Mouse (Mus musculus) heart, embryonic 10.5 days (tissue): ENCODE results near the gene Kcnk3. TPM values are rescaled to one million over a fixed set of nuclear protein-coding genes. Genes with fewer than 3 reads are reported as not detected.
A peak's percentile ranks its signal among the peaks of the same experiment; 100 is the strongest.

Source experiments
- DNase-seq: peaks from one replicate; pipeline ENCODE4 v3.0.0-alpha.2; 2017; ENCODE audit warnings: low spot score
- H3K27ac ChIP-seq: fragments of 300-500 bp; sonication (generic); 2 replicates; pipeline ENCODE4 v1.5.1; 2016; ENCODE audit warnings: mild to moderate bottlenecking
- H3K27me3 ChIP-seq: fragments of 300-500 bp; sonication (generic); 2 replicates; pipeline ENCODE4 v1.6.1; 2016; ENCODE audit warnings: mild to moderate bottlenecking; ENCODE audit not compliant: poor library complexity, insufficient read depth, severe bottlenecking
- H3K36me3 ChIP-seq: fragments of 300-500 bp; sonication (generic); 2 replicates; pipeline ENCODE4 v1.6.1; 2016; ENCODE audit warnings: mild to moderate bottlenecking, moderate library complexity
- H3K4me1 ChIP-seq: fragments of 300-500 bp; sonication (generic); 2 replicates; pipeline ENCODE4 v1.6.1; 2016; ENCODE audit warnings: mild to moderate bottlenecking
- H3K4me3 ChIP-seq: fragments of 300-500 bp; sonication (generic); 2 replicates; pipeline ENCODE4 v1.5.1; 2016; ENCODE audit warnings: mild to moderate bottlenecking, moderate library complexity
- H3K9me3 ChIP-seq: fragments of 300-500 bp; sonication (generic); 2 replicates; pipeline ENCODE4 v1.6.1; 2016; ENCODE audit warnings: mild to moderate bottlenecking, moderate library complexity
- WGBS: fragments of 180-500 bp; shearing (Covaris S2); methylation state at CpG from one replicate; pipeline ENCODE4 v1.1.7; 2016; 5-methylcytosine and 5-hydroxymethylcytosine counted together
- polyA plus RNA-seq: library from polyadenylated mRNA; unstranded; fragments of >200 nt; fragmentation: Nextera tagmentation; extraction: Ambion mirVana; gene quantifications from 2 replicates; pipeline ENCODE4 v1.2.1, GENCODE M21; 2016

The Kcnk3 gene
- polyA plus RNA-seq, 1 experiment from 2014 or later, result 17.0 TPM

DNA sequence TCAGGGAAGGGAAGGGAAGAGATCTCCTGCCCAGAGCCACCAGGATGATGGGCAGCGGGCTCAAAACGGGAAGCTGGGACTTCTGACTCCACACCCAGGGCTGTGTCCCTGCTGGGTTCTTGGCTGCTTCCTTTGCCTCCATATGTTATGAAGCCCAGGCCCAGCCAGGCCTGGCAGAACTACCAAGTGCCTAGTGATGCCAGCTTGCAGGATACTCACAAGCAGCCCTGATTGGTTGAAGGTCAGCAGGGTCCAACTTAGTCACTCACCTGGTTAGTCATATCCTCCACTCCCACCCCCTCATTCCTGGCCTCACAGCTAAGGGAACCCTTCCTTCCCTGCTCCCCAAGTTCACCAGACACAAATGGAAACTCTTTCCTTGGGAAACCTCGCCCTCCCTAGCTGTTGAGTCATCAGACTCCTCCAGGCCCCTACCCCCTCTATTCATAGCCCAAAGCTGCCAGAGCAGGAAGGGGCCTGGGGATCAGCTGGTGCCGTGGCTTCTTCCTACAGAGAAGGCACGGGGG, 3.3 kb downstream of the Kcnk3 start:
- H3K27me3 ChIP-seq, result peaks cover 45% of the 10 kb centered on the region
- H3K4me3 ChIP-seq, result no peak overlapping the region
- no peak for DNase-seq
- no peaks in the 10 kb centered on the region for H3K9me3 ChIP-seq
- WGBS, result 44% methylated on average over 5 of the region's 5 CpGs
- H3K27ac ChIP-seq, result peak overlapping the region; percentile 42; the same call in 1 of the 2 replicates
- H3K36me3 ChIP-seq, result no peaks in the 10 kb centered on the region
- H3K4me1 ChIP-seq, result peaks cover 98% of the 10 kb centered on the region

DNA sequence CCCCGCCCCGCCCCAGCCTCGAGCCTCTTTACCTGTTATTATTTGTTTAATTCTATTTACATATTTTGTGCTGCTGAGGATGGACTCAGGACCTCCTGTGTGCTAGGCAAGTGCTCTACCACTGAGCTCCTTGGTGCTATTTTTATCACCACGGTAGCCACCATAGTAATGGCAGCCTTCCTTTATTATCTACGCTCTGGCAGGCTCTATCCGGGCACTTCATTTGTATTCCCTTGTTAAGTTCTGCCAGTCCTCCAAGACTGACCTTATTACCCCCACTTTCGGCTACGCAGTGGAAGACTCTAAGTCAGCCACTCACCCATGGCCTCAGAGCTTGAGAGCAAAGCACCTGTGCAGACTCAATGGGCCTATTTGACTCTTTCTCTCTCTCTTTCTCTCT, 3.8 kb downstream of the Kcnk3 start:
- Histone ChIP-seq H3K27ac (peak overlapping the region; percentile 42; the same call in 1 of the 2 replicates), H3K27me3 (peaks cover 39% of the 10 kb centered on the region), H3K4me3 (no peak overlapping the region), H3K36me3 (peaks cover 2% of the 10 kb centered on the region; the same call in 1 of the 2 replicates), H3K9me3 (no peaks in the 10 kb centered on the region), H3K4me1 (peaks cover 94% of the 10 kb centered on the region)
- DNase-seq, result no peak
- WGBS, result 68% methylated on average over 8 of the region's 8 CpGs

DNA sequence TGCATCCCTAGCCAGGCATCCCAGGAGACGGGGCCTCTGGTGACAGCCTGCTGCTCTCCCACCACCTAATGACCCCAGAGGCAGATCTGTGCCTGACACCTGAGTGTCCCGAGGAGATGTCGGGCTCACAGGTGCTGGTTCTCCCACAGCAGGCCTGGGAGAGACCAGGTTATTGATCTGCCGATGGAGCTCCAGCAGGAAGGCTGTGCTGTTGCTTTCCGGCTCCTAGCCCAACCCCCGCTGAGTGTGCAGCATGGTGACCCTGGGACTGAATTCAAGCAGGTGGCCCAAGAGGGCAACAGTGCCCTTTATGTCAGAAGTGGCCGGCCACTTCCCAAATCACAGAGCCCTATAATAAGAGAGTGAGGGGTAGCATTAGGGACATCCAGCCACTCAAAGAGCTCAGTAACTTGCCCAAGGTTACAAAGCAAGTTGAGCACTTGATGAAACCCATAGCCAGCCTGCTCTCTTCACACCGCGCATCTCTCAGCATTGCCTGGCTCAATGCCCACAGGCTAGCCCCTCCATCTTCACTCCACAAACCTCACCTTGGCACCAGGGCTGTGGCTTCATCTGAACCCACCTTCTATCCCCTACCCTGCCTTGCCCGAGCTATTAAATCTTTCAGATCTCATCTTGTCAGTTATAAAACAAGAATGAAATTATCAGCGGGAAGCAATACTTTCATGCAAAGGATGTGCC, 4.5 kb downstream of the Kcnk3 start:
- Histone ChIP-seq H3K4me3 (no peak overlapping the region), H3K36me3 (peaks cover 5% of the 10 kb centered on the region; the same call in 1 of the 2 replicates), H3K9me3 (no peaks in the 10 kb centered on the region), H3K27me3 (peaks cover 33% of the 10 kb centered on the region), H3K4me1 (peaks cover 88% of the 10 kb centered on the region), H3K27ac (peak overlapping the region; percentile 42; the same call in 1 of the 2 replicates)
- WGBS, result 77% methylated on average over 11 of the region's 11 CpGs
- DNase-seq, result no peak

GRCm38 (mm10) chr5:30593360-30593759, 5.4 kb downstream of the Kcnk3 start:
- H3K9me3 ChIP-seq, result no peaks in the 10 kb centered on the region
- H3K27ac ChIP-seq, result peak overlapping the region; percentile 84
- H3K36me3 ChIP-seq, result peaks cover 5% of the 10 kb centered on the region; the same call in 1 of the 2 replicates
- no peak for DNase-seq
- 0 out of 2 replicates have a peak overlapping the region, but pooled peaks have one; percentile 8 for H3K4me3 ChIP-seq
- WGBS, result 59% methylated on average over 11 of the region's 11 CpGs
- peaks cover 79% of the 10 kb centered on the region for H3K4me1 ChIP-seq
- peaks cover 24% of the 10 kb centered on the region for H3K27me3 ChIP-seq

GRCm38 (mm10) chr5:30593811-30594504, 6.0 kb downstream of the Kcnk3 start:
- no peak for DNase-seq
- WGBS, result 31% methylated on average over 10 of the region's 10 CpGs
- H3K4me1 ChIP-seq, result peaks cover 73% of the 10 kb centered on the region
- peaks cover 18% of the 10 kb centered on the region for H3K27me3 ChIP-seq
- peak overlapping the region; percentile 84 for H3K27ac ChIP-seq
- peaks cover 9% of the 10 kb centered on the region; the same call in 1 of the 2 replicates for H3K36me3 ChIP-seq
- H3K9me3 ChIP-seq, result no peaks in the 10 kb centered on the region
- H3K4me3 ChIP-seq, result 0 out of 2 replicates have a peak overlapping the region, but pooled peaks have one; percentile 8

- H3K36me3 ChIP-seq, result peaks cover 10% of the 10 kb centered on the region
- peak overlapping the region; percentile 84 for H3K27ac ChIP-seq
- peaks cover 62% of the 10 kb centered on the region for H3K4me1 ChIP-seq
- no peaks in the 10 kb centered on the region for H3K9me3 ChIP-seq
- H3K27me3 ChIP-seq, result peaks cover 7% of the 10 kb centered on the region; the same call in 1 of the 2 replicates
- no peak overlapping the region for H3K4me3 ChIP-seq
- 29% methylated on average over 6 of the region's 6 CpGs for WGBS
- DNase-seq, result no peak
Measured at GRCm38 (mm10) chr5:30594953-30595560, 7.1 kb downstream of the Kcnk3 start.

GRCm38 (mm10) chr5:30601397-30601796, 13.4 kb downstream of the Kcnk3 start:
- WGBS, result 12% methylated on average over 4 of the region's 4 CpGs
- Histone ChIP-seq H3K4me3 (no peak overlapping the region), H3K9me3 (no peaks in the 10 kb centered on the region), H3K36me3 (peaks cover 14% of the 10 kb centered on the region), H3K27me3 (no peaks in the 10 kb centered on the region), H3K4me1 (peaks cover 53% of the 10 kb centered on the region), H3K27ac (peak overlapping the region; percentile 64; the same call in 1 of the 2 replicates)
- DNase-seq, result no peak

GRCm38 (mm10) chr5:30603255-30603654, 15.3 kb downstream of the Kcnk3 start:
- H3K27ac ChIP-seq, result peak overlapping the region; percentile 80
- peaks cover 59% of the 10 kb centered on the region for H3K4me1 ChIP-seq
- no peak for DNase-seq
- WGBS, result 75% methylated on average over 3 of the region's 3 CpGs
- peaks cover 9% of the 10 kb centered on the region for H3K36me3 ChIP-seq
- no peaks in the 10 kb centered on the region for H3K27me3 ChIP-seq
- H3K9me3 ChIP-seq, result no peaks in the 10 kb centered on the region
- H3K4me3 ChIP-seq, result no peak overlapping the region

DNA sequence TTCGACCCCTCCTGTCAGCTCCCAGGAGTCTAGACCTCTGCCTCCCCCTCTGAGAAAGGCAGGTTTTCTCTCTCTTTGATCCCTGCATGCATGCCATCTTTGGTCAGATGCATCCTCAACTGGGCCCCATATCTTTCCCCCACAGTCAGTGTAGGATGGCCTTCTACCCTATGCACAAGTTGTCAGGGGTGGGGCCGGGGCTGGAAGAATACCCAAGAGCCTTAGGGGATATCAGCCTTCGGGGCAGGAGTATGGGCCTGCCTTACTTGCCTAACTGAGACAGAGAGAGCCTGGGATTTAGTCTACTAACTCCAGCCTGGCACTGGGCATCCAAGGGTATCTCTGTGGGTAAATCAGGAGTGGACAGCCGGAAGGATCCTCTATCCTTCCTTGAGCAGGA, 16.0 kb downstream of the Kcnk3 start:
- Histone ChIP-seq H3K27ac (peak overlapping the region; percentile 80), H3K27me3 (no peaks in the 10 kb centered on the region), H3K9me3 (no peaks in the 10 kb centered on the region), H3K4me3 (no peak overlapping the region), H3K36me3 (peaks cover 5% of the 10 kb centered on the region), H3K4me1 (peaks cover 59% of the 10 kb centered on the region)
- no peak for DNase-seq
- 66% methylated on average over 4 of the region's 4 CpGs for WGBS

GRCm38 (mm10) chr5:30604769-30605188, 16.8 kb downstream of the Kcnk3 start:
- no peaks in the 10 kb centered on the region for H3K27me3 ChIP-seq
- 53% methylated on average over 8 of the region's 8 CpGs for WGBS
- DNase-seq, result no peak
- H3K4me1 ChIP-seq, result peaks cover 59% of the 10 kb centered on the region
- H3K9me3 ChIP-seq, result no peaks in the 10 kb centered on the region
- peak overlapping the region; percentile 80 for H3K27ac ChIP-seq
- peaks cover 4% of the 10 kb centered on the region for H3K36me3 ChIP-seq
- H3K4me3 ChIP-seq, result no peak overlapping the region

DNA sequence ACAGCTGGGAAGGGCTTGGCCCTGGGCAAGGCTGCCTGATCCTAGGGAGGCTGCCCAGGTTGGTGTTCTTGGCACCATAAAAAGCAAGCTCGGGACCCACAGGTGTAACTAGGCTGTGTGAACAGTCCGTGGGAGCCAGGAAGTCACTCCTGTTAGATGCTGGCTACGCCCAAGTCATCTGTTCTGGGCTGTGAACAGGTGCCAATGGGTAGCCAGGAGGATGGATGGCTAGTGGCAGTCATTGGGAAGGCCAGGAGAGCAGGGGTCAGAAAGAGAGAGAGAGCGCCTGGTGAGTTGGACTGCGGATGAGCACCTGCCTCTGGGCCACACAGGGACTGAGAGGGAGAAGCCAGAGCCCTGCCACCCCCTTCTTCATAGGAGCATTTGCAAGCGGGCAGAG, 17.7 kb downstream of the Kcnk3 start:
- H3K27ac ChIP-seq, result peak overlapping the region; percentile 80
- peaks cover 53% of the 10 kb centered on the region for H3K4me1 ChIP-seq
- no peaks in the 10 kb centered on the region for H3K9me3 ChIP-seq
- 81% methylated on average over 6 of the region's 6 CpGs for WGBS
- no peak for DNase-seq
- H3K27me3 ChIP-seq, result no peaks in the 10 kb centered on the region
- no peak overlapping the region for H3K4me3 ChIP-seq
- no peaks in the 10 kb centered on the region; the same call in 1 of the 2 replicates for H3K36me3 ChIP-seq

DNA sequence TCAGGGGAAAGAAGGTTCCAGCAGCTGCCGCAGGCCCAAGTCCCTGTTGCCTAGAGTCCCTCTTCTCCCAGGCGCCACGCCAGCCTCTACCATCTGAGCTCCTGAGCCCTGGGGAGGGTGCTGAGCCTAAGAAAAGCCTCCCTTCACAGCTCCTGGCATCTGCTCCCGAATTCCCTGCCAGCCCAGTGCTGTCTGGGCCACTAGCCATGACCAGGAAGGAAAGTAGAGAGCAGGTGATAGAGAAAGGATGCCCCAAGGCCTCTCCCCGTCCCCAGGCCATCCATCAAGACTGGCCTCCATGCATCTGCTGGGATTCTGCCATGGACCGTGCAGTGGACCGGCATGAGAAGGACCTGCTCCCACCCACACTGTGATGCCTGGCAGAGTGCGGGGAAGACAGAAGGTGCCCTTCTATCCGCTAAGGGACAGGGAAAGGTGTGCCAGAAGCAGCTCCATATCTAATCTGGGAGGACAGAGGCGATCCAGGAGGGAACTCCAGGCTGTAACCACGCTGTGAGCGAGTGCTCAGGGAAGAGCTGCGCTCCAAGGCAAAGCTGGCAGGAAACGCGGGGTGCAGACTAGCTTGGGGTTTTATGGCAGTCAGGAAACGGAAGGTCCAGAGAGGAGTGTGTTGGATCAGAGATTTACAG, 18.6 kb downstream of the Kcnk3 start:
- Histone ChIP-seq H3K36me3 (no peaks in the 10 kb centered on the region; the same call in 1 of the 2 replicates), H3K27ac (peak overlapping the region; percentile 54; the same call in 1 of the 2 replicates), H3K27me3 (no peaks in the 10 kb centered on the region), H3K4me3 (no peak overlapping the region), H3K4me1 (peaks cover 54% of the 10 kb centered on the region), H3K9me3 (no peaks in the 10 kb centered on the region)
- 68% methylated on average over 16 of the region's 16 CpGs for WGBS
- no peak for DNase-seq
